In genomic region chrX:167152611-167153010, GRCm38 (mm10) we compare ENCODE assay signal across 8 mouse cellular contexts. TPM values are rescaled to one million over a fixed set of nuclear protein-coding genes. Genes with fewer than 3 reads are reported as not detected.
A peak's percentile ranks its signal among the peaks of the same experiment; 100 is the strongest.
DNase-seq lines count a peak whose midpoint lies in the region; ATAC-seq lines count a peak whose summit lies in the region.

No protein-coding gene starts in this region.

- peaks cover 11% of the 10 kb centered on the region; the same call in 1 of the 2 replicates for H3K27me3 ChIP-seq in embryonic facial prominence, embryonic 14.5 days (replicated peaks; ENCODE audit: control insufficient read depth, insufficient read depth, low read length)
- peaks cover 98% of the 10 kb centered on the region for H3K27me3 ChIP-seq in embryonic facial prominence, embryonic 10.5 days (replicated peaks; ENCODE audit: low read depth, poor library complexity, severe bottlenecking)

- no peak for ATAC-seq in embryonic facial prominence, embryonic 14.5 days (ENCODE audit: low read depth)

- peak; percentile 50 for DNase-seq in embryonic facial prominence, embryonic 14.5 days (ENCODE audit: low spot score)
- DNase-seq in embryonic facial prominence, embryonic 10.5 days (ENCODE audit: low spot score), result no peak
- DNase-seq in right cerebral cortex, adult 18-20 months, result peak; percentile 20
- DNase-seq in right cerebral cortex, postnatal 25 days, result no peak
- DNase-seq in heart, adult 18-20 months, result peak; percentile 64 to 74
- DNase-seq in kidney, postnatal 14 days, result peak; percentile 45
- DNase-seq in right cerebral cortex, postnatal 14 days, result peak; percentile 53
- no peak for DNase-seq in thymus, postnatal 14 days

- H3K4me3 ChIP-seq in embryonic facial prominence, embryonic 14.5 days (ENCODE audit: low read depth, low read length), result no peak overlapping the region
- H3K4me3 ChIP-seq in embryonic facial prominence, embryonic 10.5 days, result no peak overlapping the region

- no peak overlapping the region for H3K4me2 ChIP-seq in embryonic facial prominence, embryonic 14.5 days (ENCODE audit: low read depth, low read length)

- no peak overlapping the region for H3K9ac ChIP-seq in embryonic facial prominence, embryonic 14.5 days (ENCODE audit: low read depth, low read length)

- H3K9me3 ChIP-seq in embryonic facial prominence, embryonic 14.5 days (ENCODE audit: control insufficient read depth, low read length), result no peaks in the 10 kb centered on the region
- no peaks in the 10 kb centered on the region for H3K9me3 ChIP-seq in embryonic facial prominence, embryonic 10.5 days

- WGBS in embryonic facial prominence, embryonic 14.5 days, result 64% methylated on average over 4 of the region's 4 CpGs
- WGBS in embryonic facial prominence, embryonic 10.5 days, result 83% methylated on average over 4 of the region's 4 CpGs

- no peaks in the 10 kb centered on the region for H3K36me3 ChIP-seq in embryonic facial prominence, embryonic 14.5 days (ENCODE audit: control insufficient read depth, insufficient read depth, low read length)
- H3K36me3 ChIP-seq in embryonic facial prominence, embryonic 10.5 days (replicated peaks), result no peaks in the 10 kb centered on the region

- no peaks in the 10 kb centered on the region for H3K4me1 ChIP-seq in embryonic facial prominence, embryonic 14.5 days (ENCODE audit: control insufficient read depth, insufficient read depth, low read length)
- H3K4me1 ChIP-seq in embryonic facial prominence, embryonic 10.5 days, result no peaks in the 10 kb centered on the region

- no peak overlapping the region for H3K27ac ChIP-seq in embryonic facial prominence, embryonic 14.5 days (replicated peaks; ENCODE audit: low read depth, low read length)
- no peak overlapping the region for H3K27ac ChIP-seq in embryonic facial prominence, embryonic 10.5 days (replicated peaks)

RNA-seq across cellular contexts. Expression of gene Tmsb4x, which starts 56.5 kb away (rescaled TPM):
- polyA plus RNA-seq in embryonic facial prominence, embryonic 14.5 days (2014; fragmentation: Nextera tagmentation; extraction: Ambion mirVana), result 2,773 and 2,890 TPM in 2 replicates
- 2,138 and 2,201 TPM in 2 replicates for polyA plus RNA-seq in embryonic facial prominence, embryonic 10.5 days (2016; fragmentation: Nextera tagmentation; extraction: Ambion mirVana)
- total RNA-seq in heart, adult 18-20 months (2021), result 100 to 1,000 TPM; 525 to 536 TPM

Comparison
In these comparisons a context has a peak if more than half of its experiments do, and no peak if none do; other contexts are left out.
1. DNase-seq: peak in embryonic facial prominence, embryonic 14.5 days (single experiment), right cerebral cortex, adult 18-20 months (single experiment), heart, adult 18-20 months (2 of 2), kidney, postnatal 14 days (single experiment) and right cerebral cortex, postnatal 14 days (single experiment); none in embryonic facial prominence, embryonic 10.5 days (single experiment), right cerebral cortex, postnatal 25 days (single experiment) and thymus, postnatal 14 days (single experiment).